Mouse (Mus musculus): ENCODE results near the gene Skint10. TPM values are rescaled to one million over a fixed set of nuclear protein-coding genes. Genes with fewer than 3 reads are reported as not detected.

Gene Skint10
- polyA plus RNA-seq (2015; fragmentation: Nextera tagmentation; extraction: Ambion mirVana) = not detected in 2 replicates

DNA sequence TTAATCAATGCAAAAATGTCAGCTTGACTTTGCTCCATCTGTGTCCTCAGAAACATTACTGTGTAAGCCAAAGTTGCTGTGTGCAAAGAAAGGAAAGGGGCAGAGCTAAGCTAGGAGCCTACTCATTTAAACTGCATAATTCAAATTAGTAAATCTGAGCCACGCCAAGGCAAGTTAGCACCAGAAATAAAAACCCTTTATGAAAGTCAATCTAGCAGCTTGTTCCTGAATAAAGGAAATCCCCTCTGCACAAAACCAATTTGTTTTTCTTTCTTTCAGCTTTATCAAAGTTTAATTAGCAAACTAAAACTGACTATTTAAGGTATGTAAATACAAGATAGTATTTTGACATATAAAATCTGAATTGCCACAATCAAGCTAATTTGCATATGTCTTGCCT, at the start of gene Skint10:
Gene Skint10 (minus strand): TSS at position 101 of the 400 bp plus-strand sequence.
- Histone ChIP-seq H3K9me3 (peaks cover 11% of the 10 kb centered on the region; the same call in 1 of the 2 replicates), H3K27ac (no peak within 1 kb of the TSS), H3K4me3 (no peak within 1 kb of the TSS), H3K4me2 (no peak within 1 kb of the TSS), H3K27me3 (no peaks in the 10 kb centered on the region), H3K4me1 (replicated peaks) (no peaks in the 10 kb centered on the region), H3K36me3 (no peaks in the 10 kb centered on the region), H3K9ac (no peak within 1 kb of the TSS)
- 78% methylated on average over 1 of the region's 1 CpGs for WGBS
- ATAC-seq (ENCODE audit: low FRiP score) = no peak

DNA sequence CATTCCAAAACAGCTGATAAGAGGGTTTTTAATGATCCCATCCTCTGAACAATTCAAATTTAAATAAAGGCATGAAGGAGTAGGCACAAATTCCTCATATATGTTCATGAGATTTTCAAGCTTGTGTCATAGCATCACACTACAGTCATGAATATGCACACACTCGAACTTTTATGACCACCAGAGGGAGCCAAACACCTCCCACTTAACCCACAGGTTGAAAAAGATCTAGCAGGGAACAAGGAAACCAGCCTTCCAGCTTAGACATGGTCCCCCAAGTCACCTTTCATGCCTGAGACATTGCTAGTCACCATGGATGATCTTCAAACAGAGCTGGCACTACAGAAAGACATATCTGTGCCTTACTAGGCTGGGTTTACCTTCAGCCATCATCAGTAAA, 16.0 kb upstream of the Skint10 start:
- Histone ChIP-seq H3K4me2 (no peak overlapping the region), H3K9me3 (peaks cover 35% of the 10 kb centered on the region), H3K27ac (no peak overlapping the region), H3K27me3 (no peaks in the 10 kb centered on the region), H3K4me3 (no peak overlapping the region), H3K4me1 (replicated peaks) (no peaks in the 10 kb centered on the region), H3K36me3 (no peaks in the 10 kb centered on the region), H3K9ac (no peak overlapping the region)
- WGBS = 4% methylated on average over 1 of the region's 1 CpGs
- ATAC-seq (ENCODE audit: low FRiP score) = no peak

Other genes starting within 250 kb of the Skint10 start
- gene Skint2, start 217.7 kb downstream of the Skint10 start, polyA plus RNA-seq (2015; fragmentation: Nextera tagmentation; extraction: Ambion mirVana) = not detected in 2 replicates

Data from hindbrain, embryonic 13.5 days (tissue).